Mouse (Mus musculus) cerebellum, adult 11-12 months (tissue): ENCODE measurements around the gene Slc25a42.
A peak's percentile ranks its signal among the peaks of the same experiment; 100 is the strongest.

Experiments
- DNase-seq: peaks from one replicate; pipeline ENCODE4 v3.0.0; 2022

Slc25a42 gene

GRCm38 (mm10) chr8:70166504-70167110 lies 45.5 kb downstream of the Slc25a42 start:
- DNase-seq = peak; percentile 48

GRCm38 (mm10) chr8:70163316-70163715 lies 48.8 kb downstream of the Slc25a42 start:
- no peak for DNase-seq

GRCm38 (mm10) chr8:70160015-70160414 lies 52.1 kb downstream of the Slc25a42 start:
- no peak for DNase-seq

GRCm38 (mm10) chr8:70159211-70159610 lies 52.9 kb downstream of the Slc25a42 start:
- no peak for DNase-seq

- no peak for DNase-seq
These were observed 53.8 kb downstream of the Slc25a42 start for GRCm38 (mm10) chr8:70158069-70158853.

- no peak for DNase-seq
These were observed 54.8 kb downstream of the Slc25a42 start for GRCm38 (mm10) chr8:70157240-70157800.

- DNase-seq = peak; percentile 15
These were observed 59.4 kb downstream of the Slc25a42 start for GRCm38 (mm10) chr8:70152537-70153257.

GRCm38 (mm10) chr8:70150158-70150557 lies 61.9 kb downstream of the Slc25a42 start:
- DNase-seq = peak; percentile 15

GRCm38 (mm10) chr8:70147678-70148607 lies 64.2 kb downstream of the Slc25a42 start:
- no peak for DNase-seq

GRCm38 (mm10) chr8:70139981-70140380 lies 72.1 kb downstream of the Slc25a42 start:
- DNase-seq = no peak

- DNase-seq = peak; percentile 99
These were observed 72.9 kb downstream of the Slc25a42 start, which contains the start of the genes Rfxank, Borcs8 and Mef2b for GRCm38 (mm10) chr8:70139026-70139857. Gene Rfxank, minus strand, starts transcription at chr8:70139154. Gene Borcs8, plus strand, starts transcription at chr8:70139499. Gene Mef2b, plus strand, starts transcription at chr8:70139711.

- DNase-seq = no peak
These were observed 74.2 kb downstream of the Slc25a42 start for GRCm38 (mm10) chr8:70137890-70138289.

GRCm38 (mm10) chr8:70136591-70136990 lies 75.5 kb downstream of the Slc25a42 start:
- DNase-seq = no peak

GRCm38 (mm10) chr8:70134931-70135330 lies 77.2 kb downstream of the Slc25a42 start:
- DNase-seq = no peak
